8 mouse cellular contexts compared by ENCODE assay signal in genomic region chrX:14884612-14885011, GRCm38 (mm10).
A peak's percentile ranks its signal among the peaks of the same experiment; 100 is the strongest.
DNase-seq lines count a peak whose midpoint lies in the region; ATAC-seq lines count a peak whose summit lies in the region.
"Had no signal": no experiment of that assay in that cellular context is flagged by ENCODE, and none has a peak within 500 bp of the region (broad histone marks: within the 10 kb centered on the region; RNA-seq: fewer than 3 reads in every experiment).

No protein-coding gene starts in this region.

- no peak for ATAC-seq in granulocyte monocyte progenitor cell, adult 5-6 weeks (replicated peaks; ENCODE audit: poor library complexity, severe bottlenecking)

- DNase-seq in brain, embryonic 18.5 days (ENCODE audit: low read depth, low spot score), result peak; percentile 30
- DNase-seq in cerebellum, adult 11-12 months, result peak; percentile 79
- peak; percentile 19 to 22 for DNase-seq in frontal cortex, postnatal 10 days (ENCODE audit: low spot score in 2 of 2)
- DNase-seq in left cerebral cortex, postnatal 14 days (ENCODE audit: low spot score in 2 of 2), result peak; percentile 6 to 18
- no peak for DNase-seq in kidney, postnatal 25 days
- no peak for DNase-seq in lung, postnatal 25 days (ENCODE audit: low spot score)
- DNase-seq: lung, postnatal 10 days had no signal

- intact Hi-C loops in left cerebral cortex, postnatal 14 days (cut with DNase I), result no loop called here

Comparison
In these comparisons a context has a peak if more than half of its experiments do, and no peak if none do; other contexts are left out.
1. DNase-seq: peak in brain, embryonic 18.5 days (single experiment), cerebellum, adult 11-12 months (single experiment), frontal cortex, postnatal 10 days (2 of 2) and left cerebral cortex, postnatal 14 days (2 of 2); none in kidney, postnatal 25 days (0 of 2) and lung, postnatal 25 days (single experiment).